Mouse (Mus musculus): ENCODE measurements around the gene Atp9a. TPM values are rescaled to one million over a fixed set of nuclear protein-coding genes. Genes with fewer than 3 reads are reported as not detected.

Gene Atp9a
- total and polyA plus RNA-seq, 3 experiments = 50.5 to 56.9 (median 51.5) TPM

- Histone ChIP-seq H3K27me3 (ENCODE audit: control insufficient read depth, insufficient read depth, low read length) (no peaks in the 10 kb centered on the region), H3K79me2 (replicated peaks; ENCODE audit: control insufficient read depth, insufficient read depth, low read length) (no peaks in the 10 kb centered on the region), H3K4me1 (ENCODE audit: control insufficient read depth, insufficient read depth, low read length) (no peaks in the 10 kb centered on the region), H3K36me3 (ENCODE audit: control insufficient read depth, insufficient read depth, low read length) (no peaks in the 10 kb centered on the region), H3K9ac (ENCODE audit: low read depth, low read length) (no peak overlapping the region), H3K27ac (no peak overlapping the region), H3K4me3 (no peak overlapping the region)
- no peak for DNase-seq
- WGBS = 95% methylated on average over 9 of the region's 9 CpGs
- intact Hi-C loops (cut with DNase I) = loop anchor here (2.0 to 5.0 kb wide), 3 partner anchors 14 to 374 kb away; no protein-coding TSS in a partner anchor
- no peak for TF ChIP-seq EP300 (IDR thresholded peaks at IDR 0.05; ENCODE audit: insufficient read depth, low read depth, low read length)
- TF ChIP-seq POLR2A (IDR thresholded peaks at IDR 0.05; ENCODE audit: insufficient read depth, low read depth, low read length) = no peak
- TF ChIP-seq CTCF (IDR thresholded peaks at IDR 0.05) = no peak
These were observed 115.8 kb downstream of the Atp9a start for GRCm38 (mm10) chr2:168626385-168626784.

- intact Hi-C loops (cut with DNase I) = loop anchor here (5.0 kb wide), 2 partner anchors 33 to 373 kb away; no protein-coding TSS in a partner anchor
These were observed 117.1 kb downstream of the Atp9a start for GRCm38 (mm10) chr2:168625091-168625490.

DNA sequence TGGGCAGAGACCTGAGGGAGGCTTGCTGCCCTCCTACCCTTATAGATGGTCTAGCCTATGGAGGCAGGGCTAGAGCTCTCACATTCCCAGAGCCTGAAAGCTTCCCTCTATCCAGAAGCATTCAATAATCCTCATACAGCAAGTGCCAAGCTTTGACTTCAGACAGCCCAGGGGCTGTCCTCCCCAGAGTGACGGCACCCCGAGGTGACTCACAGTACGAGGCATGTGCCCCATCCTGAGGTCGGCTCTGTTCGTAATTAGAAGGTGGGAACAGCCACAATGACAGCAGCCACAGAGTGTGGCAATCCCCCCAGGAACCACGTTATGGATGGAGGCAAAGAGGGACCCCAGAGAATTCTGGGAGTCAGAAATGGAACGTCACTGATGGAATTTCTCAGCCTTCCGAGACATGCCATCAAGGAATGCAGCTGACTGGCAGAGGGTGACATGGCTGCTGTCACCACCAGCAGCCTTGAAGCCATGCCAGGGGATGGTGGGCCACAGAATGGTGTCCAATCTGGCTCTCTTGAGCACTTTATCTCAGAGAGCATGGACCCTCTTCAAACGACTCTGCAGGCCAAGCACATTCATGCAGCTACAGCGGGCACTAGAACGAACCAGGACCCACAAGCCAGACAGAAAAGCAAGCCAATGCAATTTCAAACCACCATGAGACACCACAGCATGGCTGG lies 121.0 kb downstream of the Atp9a start:
- Histone ChIP-seq H3K27ac (no peak overlapping the region), H3K4me3 (no peak overlapping the region), H3K27me3 (ENCODE audit: control insufficient read depth, insufficient read depth, low read length) (no peaks in the 10 kb centered on the region), H3K36me3 (ENCODE audit: control insufficient read depth, insufficient read depth, low read length) (no peaks in the 10 kb centered on the region), H3K79me2 (replicated peaks; ENCODE audit: control insufficient read depth, insufficient read depth, low read length) (no peaks in the 10 kb centered on the region), H3K4me1 (ENCODE audit: control insufficient read depth, insufficient read depth, low read length) (no peaks in the 10 kb centered on the region), H3K9ac (ENCODE audit: low read depth, low read length) (no peak overlapping the region)
- WGBS = 47% methylated on average over 11 of the region's 11 CpGs
- TF ChIP-seq CTCF (IDR thresholded peaks at IDR 0.05) (no peak), POLR2A (IDR thresholded peaks at IDR 0.05; ENCODE audit: insufficient read depth, low read depth, low read length) (no peak), EP300 (IDR thresholded peaks at IDR 0.05; ENCODE audit: insufficient read depth, low read depth, low read length) (no peak)
- DNase-seq = no peak
- intact Hi-C loops (cut with DNase I) = no loop called here

More at GRCm38 (mm10) chr2:168625091-168625490, 117.1 kb downstream of the Atp9a start:
- no peak overlapping the region for H3K27ac ChIP-seq
- H3K9ac ChIP-seq (ENCODE audit: low read depth, low read length) = no peak overlapping the region
- H3K4me1 ChIP-seq (ENCODE audit: control insufficient read depth, insufficient read depth, low read length) = no peaks in the 10 kb centered on the region
- DNase-seq = no peak
- H3K4me3 ChIP-seq = no peak overlapping the region
- 57% methylated on average over 4 of the region's 4 CpGs for WGBS
- no peaks in the 10 kb centered on the region for H3K79me2 ChIP-seq (replicated peaks; ENCODE audit: control insufficient read depth, insufficient read depth, low read length)
- H3K27me3 ChIP-seq (ENCODE audit: control insufficient read depth, insufficient read depth, low read length) = no peaks in the 10 kb centered on the region
- TF ChIP-seq POLR2A (IDR thresholded peaks at IDR 0.05; ENCODE audit: insufficient read depth, low read depth, low read length) (no peak), EP300 (IDR thresholded peaks at IDR 0.05; ENCODE audit: insufficient read depth, low read depth, low read length) (no peak), CTCF (IDR thresholded peaks at IDR 0.05) (no peak)
- H3K36me3 ChIP-seq (ENCODE audit: control insufficient read depth, insufficient read depth, low read length) = no peaks in the 10 kb centered on the region

- H3K79me2 ChIP-seq (replicated peaks; ENCODE audit: control insufficient read depth, insufficient read depth, low read length) = no peaks in the 10 kb centered on the region
- no peaks in the 10 kb centered on the region for H3K36me3 ChIP-seq (ENCODE audit: control insufficient read depth, insufficient read depth, low read length)
- TF ChIP-seq EP300 (IDR thresholded peaks at IDR 0.05; ENCODE audit: insufficient read depth, low read depth, low read length) (no peak), POLR2A (IDR thresholded peaks at IDR 0.05; ENCODE audit: insufficient read depth, low read depth, low read length) (no peak), CTCF (IDR thresholded peaks at IDR 0.05) (no peak)
- H3K27me3 ChIP-seq (ENCODE audit: control insufficient read depth, insufficient read depth, low read length) = no peaks in the 10 kb centered on the region
- no peak overlapping the region for H3K27ac ChIP-seq
- H3K9ac ChIP-seq (ENCODE audit: low read depth, low read length) = no peak overlapping the region
- intact Hi-C loops (cut with DNase I) = no loop called here
- no peak overlapping the region for H3K4me3 ChIP-seq
- WGBS = 90% methylated on average over 15 of the region's 15 CpGs
- no peak for DNase-seq
- H3K4me1 ChIP-seq (ENCODE audit: control insufficient read depth, insufficient read depth, low read length) = peaks cover 1% of the 10 kb centered on the region; the same call in 1 of the 2 replicates
These were observed 123.9 kb downstream of the Atp9a start for GRCm38 (mm10) chr2:168618205-168618717.

DNA sequence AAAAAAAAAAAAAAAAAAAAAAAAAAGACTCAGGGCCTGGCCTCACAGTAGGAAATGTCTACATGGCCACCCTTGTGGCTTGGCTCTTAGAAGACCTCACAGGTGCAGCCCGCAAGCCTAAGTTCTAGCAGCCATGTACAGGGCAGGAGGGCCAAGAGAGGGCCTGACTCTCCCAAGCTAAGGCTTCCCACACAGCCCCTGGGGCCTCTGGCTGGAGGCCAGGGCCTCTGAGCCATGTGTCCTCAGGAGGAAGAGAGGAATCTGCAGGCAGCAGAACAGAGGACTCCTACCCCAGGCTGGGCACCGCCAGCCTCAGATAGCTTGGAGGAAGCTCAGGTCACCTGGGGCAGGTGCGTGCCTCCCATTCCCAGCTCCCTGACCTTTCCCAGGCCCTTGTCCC lies 127.0 kb downstream of the Atp9a start:
- TF ChIP-seq POLR2A (IDR thresholded peaks at IDR 0.05; ENCODE audit: insufficient read depth, low read depth, low read length) (no peak), CTCF (IDR thresholded peaks at IDR 0.05) (no peak), EP300 (IDR thresholded peaks at IDR 0.05; ENCODE audit: insufficient read depth, low read depth, low read length) (no peak)
- no peak overlapping the region for H3K4me3 ChIP-seq
- H3K4me1 ChIP-seq (ENCODE audit: control insufficient read depth, insufficient read depth, low read length) = peaks cover 7% of the 10 kb centered on the region
- no peaks in the 10 kb centered on the region for H3K36me3 ChIP-seq (ENCODE audit: control insufficient read depth, insufficient read depth, low read length)
- H3K27ac ChIP-seq = no peak overlapping the region
- no peaks in the 10 kb centered on the region for H3K27me3 ChIP-seq (ENCODE audit: control insufficient read depth, insufficient read depth, low read length)
- no peak overlapping the region for H3K9ac ChIP-seq (ENCODE audit: low read depth, low read length)
- DNase-seq = no peak
- intact Hi-C loops (cut with DNase I) = no loop called here
- 76% methylated on average over 3 of the region's 3 CpGs for WGBS
- H3K79me2 ChIP-seq (replicated peaks; ENCODE audit: control insufficient read depth, insufficient read depth, low read length) = no peaks in the 10 kb centered on the region
